Mouse (Mus musculus): ENCODE results near the gene Clstn1.

- TF ChIP-seq CTCF (IDR thresholded peaks at IDR 0.05; ENCODE audit: extremely low read depth, insufficient read depth, low read length) (no peak), POLR2A (IDR thresholded peaks at IDR 0.05; ENCODE audit: extremely low read depth, insufficient read depth, low read length) (no peak)
Measured at GRCm38 (mm10) chr4:149586783-149587595, 721 bp downstream of the Clstn1 start.
